Mouse (Mus musculus): ENCODE measurements around the gene Ccnf. TPM values are rescaled to one million over a fixed set of nuclear protein-coding genes. Genes with fewer than 3 reads are reported as not detected.

Gene Ccnf
- polyA plus RNA-seq, 1 experiment from 2014 or later: 71.5 TPM

DNA sequence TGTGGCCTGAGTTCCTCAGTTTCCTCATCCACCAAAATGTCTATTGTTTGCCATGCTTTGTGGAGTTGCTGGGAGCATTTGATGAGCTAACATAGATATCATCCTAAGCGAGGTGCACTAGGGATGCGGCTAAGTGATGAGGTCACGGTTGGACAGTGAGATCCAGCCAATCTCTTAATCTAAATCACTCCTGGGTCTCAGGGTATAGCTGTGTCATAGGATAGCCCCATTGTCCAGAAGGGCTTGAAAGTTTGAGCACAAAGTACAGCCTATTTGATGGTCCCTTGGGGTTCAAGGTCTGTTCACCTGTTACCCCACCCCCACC lies 41.4 kb downstream of the Ccnf start:
- peak overlapping the region; percentile 99 for H3K27ac ChIP-seq (replicated peaks)
- H3K9ac ChIP-seq: peak overlapping the region; percentile 83
- peak overlapping the region; percentile 100 for H3K4me2 ChIP-seq
- H3K4me1 ChIP-seq (replicated peaks): peaks cover 87% of the 10 kb centered on the region
- WGBS (ENCODE audit: insufficient replicate concordance): 60% methylated on average over 3 of the region's 3 CpGs
- H3K36me3 ChIP-seq (replicated peaks): peaks cover 4% of the 10 kb centered on the region
- no peaks in the 10 kb centered on the region for H3K9me3 ChIP-seq (replicated peaks)
- peaks cover 64% of the 10 kb centered on the region for H3K27me3 ChIP-seq
- no peak for ATAC-seq (ENCODE audit: insufficient read depth)
- peak overlapping the region; percentile 80 for H3K4me3 ChIP-seq (replicated peaks)

DNA sequence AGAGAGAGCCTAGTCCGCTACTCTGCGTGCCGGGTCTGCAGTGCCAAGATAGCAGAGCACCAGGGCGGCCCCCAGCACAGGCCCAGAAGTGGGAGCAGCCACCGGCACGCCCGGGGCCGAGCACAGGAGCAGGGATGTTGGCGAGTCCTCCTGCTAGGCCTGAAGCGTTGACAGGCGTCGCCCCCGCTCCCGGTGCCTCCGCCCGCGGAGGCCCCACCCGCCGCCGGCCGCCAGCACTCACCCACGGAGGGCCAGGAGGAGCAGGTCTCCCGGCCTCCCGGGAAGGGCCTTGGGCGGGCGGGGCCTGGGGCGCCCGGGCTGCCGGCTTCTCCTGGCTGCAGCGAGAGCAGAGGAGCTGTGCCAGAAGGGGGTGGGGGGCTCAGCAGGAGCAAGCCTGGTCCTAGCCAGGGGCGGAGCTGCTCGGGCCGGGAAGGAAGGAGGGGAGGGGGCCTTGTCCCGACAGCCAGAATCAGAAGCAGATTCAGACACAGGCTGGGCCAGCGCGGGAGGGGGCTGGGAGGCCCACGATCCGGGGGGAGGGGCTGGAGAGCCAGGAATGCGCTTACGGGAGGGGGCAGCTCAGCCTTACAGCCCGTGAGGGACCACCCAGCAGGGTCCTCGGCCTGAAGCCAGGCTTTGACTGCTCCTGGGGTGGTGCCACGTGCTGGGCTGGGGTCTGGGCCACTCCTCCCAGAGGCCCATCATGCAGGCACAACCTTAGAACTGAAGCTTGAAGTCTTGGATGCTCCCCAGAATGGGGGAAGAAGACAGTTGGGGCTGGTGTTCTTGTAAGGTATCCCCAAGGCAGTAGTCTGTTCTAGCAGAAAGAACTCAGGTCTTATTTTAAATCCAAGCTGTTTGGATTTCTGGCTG lies 42.0 kb downstream of the Ccnf start, which contains the start of gene Ntn3:
Gene Ntn3, minus strand, starts transcription at position 489 of the 873 bp plus-strand sequence.
- ATAC-seq (ENCODE audit: insufficient read depth): peak; percentile 85
- peak within 1 kb of the TSS; percentile 99 for H3K27ac ChIP-seq (replicated peaks)
- H3K36me3 ChIP-seq (replicated peaks): no peaks in the 10 kb centered on the region
- peak within 1 kb of the TSS; percentile 100 for H3K4me2 ChIP-seq
- H3K4me3 ChIP-seq (replicated peaks): peak within 1 kb of the TSS; percentile 80
- peak within 1 kb of the TSS; percentile 83 for H3K9ac ChIP-seq
- H3K9me3 ChIP-seq (replicated peaks): no peaks in the 10 kb centered on the region
- H3K4me1 ChIP-seq (replicated peaks): peaks cover 91% of the 10 kb centered on the region
- peaks cover 64% of the 10 kb centered on the region for H3K27me3 ChIP-seq
- WGBS (ENCODE audit: insufficient replicate concordance): 2% methylated on average over 42 of the region's 43 CpGs

DNA sequence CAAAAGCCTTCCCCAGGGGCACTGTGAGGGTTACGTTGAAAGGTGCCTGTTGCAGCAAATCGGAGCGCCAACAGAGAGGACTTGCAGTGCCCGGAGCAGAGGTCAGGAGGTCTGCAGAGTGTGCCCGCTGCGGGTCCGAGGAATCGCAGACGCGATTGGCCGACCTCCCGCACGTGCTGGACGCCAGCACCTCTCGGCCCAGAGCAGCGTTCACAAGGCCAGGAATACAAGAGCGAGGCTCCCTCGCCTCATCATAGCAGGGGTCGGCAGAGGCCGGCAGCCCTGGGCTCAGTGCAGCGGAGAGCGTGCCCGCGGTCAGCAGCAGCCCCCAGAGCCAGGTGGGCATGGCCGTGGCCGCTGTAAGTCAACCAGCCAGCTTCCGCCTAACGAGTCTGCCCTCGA lies 42.6 kb downstream of the Ccnf start:
- Histone ChIP-seq H3K4me3 (replicated peaks) (peak overlapping the region; percentile 80), H3K4me1 (replicated peaks) (peaks cover 97% of the 10 kb centered on the region), H3K9me3 (replicated peaks) (no peaks in the 10 kb centered on the region), H3K27ac (replicated peaks) (peak overlapping the region; percentile 99), H3K27me3 (peaks cover 64% of the 10 kb centered on the region), H3K9ac (peak overlapping the region; percentile 83), H3K36me3 (replicated peaks) (no peaks in the 10 kb centered on the region), H3K4me2 (peak overlapping the region; percentile 100)
- 6% methylated on average over 29 of the region's 29 CpGs for WGBS (ENCODE audit: insufficient replicate concordance)
- peak; percentile 2 for ATAC-seq (ENCODE audit: insufficient read depth)

DNA sequence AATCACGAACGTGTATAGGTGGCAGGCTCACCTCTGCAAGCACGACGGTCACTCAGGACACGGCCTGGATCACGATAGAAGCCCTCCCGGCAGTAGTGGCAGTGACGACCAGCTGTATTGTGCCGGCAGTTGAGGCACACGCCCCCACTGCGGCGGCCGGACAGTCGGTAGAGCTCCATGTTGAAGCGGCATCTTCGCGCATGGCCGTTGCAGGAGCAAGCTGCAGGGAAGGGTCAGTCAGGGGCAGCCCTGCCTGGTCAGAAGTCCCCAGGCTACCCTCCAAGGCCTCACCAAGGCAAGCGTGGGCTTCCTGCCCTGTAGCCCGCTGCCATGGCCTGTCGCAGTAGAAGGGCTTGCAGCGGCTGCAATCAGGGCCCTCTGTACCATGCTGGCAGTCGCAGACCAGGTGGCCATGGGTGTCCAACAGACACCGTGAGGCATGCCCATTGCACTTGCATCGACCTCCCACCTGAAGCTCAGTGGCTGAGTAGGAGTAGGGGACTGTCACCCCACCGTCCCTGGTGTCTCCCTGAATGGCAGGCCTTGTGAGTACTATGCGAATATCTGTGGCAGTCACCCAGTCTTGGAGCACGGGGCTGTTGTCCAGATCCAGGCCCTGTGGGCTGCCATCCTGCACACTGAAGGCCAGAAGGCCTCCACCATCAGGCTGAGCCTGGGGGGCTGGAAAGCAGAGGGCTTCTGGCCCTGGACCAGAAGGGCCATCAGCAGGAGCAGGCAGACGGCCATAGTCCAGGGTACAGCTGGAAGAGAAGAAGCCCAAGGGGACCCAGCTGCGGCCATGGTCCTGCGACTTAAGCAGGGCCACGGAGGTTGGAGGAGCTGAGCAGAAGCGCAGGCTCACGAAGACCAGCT lies 43.3 kb downstream of the Ccnf start:
- Histone ChIP-seq H3K9ac (peak overlapping the region; percentile 83), H3K27me3 (peaks cover 61% of the 10 kb centered on the region), H3K4me3 (replicated peaks) (peak overlapping the region; percentile 80), H3K9me3 (replicated peaks) (no peaks in the 10 kb centered on the region), H3K4me1 (replicated peaks) (peaks cover 100% of the 10 kb centered on the region), H3K27ac (replicated peaks) (peak overlapping the region; percentile 99), H3K4me2 (peak overlapping the region; percentile 100), H3K36me3 (replicated peaks) (no peaks in the 10 kb centered on the region)
- 71% methylated on average over 34 of the region's 34 CpGs for WGBS (ENCODE audit: insufficient replicate concordance)
- ATAC-seq (ENCODE audit: insufficient read depth): no peak

DNA sequence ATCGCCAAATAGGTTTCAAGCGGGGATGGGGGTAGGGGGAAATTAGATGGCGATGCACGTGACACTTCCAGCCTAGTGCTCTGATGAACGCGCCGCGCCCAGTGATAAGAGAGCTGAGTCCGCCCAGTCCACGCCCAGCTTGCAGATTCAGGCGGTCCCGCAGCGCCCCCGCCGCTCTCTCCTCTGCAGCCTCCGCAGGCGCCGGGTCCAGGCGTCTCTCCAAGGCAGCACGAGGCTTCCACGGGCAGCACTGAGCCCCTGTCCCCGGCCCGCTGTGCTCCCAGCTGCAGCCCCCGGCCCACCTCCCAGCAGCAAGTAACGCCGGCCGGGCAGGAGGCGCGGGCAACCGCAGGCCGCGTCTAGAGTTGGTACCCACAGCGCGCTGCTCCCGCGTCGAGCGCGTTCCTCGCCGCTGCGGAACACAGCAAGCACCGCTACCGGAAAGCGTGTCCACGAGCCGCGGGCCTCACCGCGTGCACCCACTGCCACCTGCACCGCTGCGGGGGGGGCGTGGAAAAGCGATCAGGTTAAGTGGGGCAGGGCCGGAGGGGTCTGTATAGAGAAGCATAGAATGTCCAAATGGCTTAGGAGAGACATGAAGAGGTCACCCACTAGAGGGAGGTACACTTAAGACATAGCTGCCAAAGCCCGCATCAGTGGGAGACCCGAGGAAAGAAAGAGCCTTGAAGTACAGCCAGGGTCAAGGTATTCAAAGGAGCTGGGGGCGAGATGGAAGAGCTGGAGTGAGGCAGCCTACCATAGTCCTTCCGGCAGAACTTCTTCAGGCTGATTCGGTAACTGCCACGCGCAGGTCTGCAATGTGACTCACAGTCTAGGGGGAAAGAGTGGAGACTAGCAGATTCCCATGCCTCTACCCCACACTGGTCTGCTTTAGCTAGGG lies 44.6 kb downstream of the Ccnf start:
- 5% methylated on average over 62 of the region's 62 CpGs for WGBS (ENCODE audit: insufficient replicate concordance)
- peak overlapping the region; percentile 86 for H3K9ac ChIP-seq
- peak overlapping the region; percentile 80 for H3K4me3 ChIP-seq (replicated peaks)
- peak; percentile 29 for ATAC-seq (ENCODE audit: insufficient read depth)
- H3K9me3 ChIP-seq (replicated peaks): no peaks in the 10 kb centered on the region
- peak overlapping the region; percentile 99 for H3K27ac ChIP-seq (replicated peaks)
- H3K4me1 ChIP-seq (replicated peaks): peaks cover 100% of the 10 kb centered on the region
- H3K27me3 ChIP-seq: peaks cover 49% of the 10 kb centered on the region
- 0 out of 2 replicates have a peak, but pooled peaks cover 6% of the 10 kb centered on the region for H3K36me3 ChIP-seq (replicated peaks)
- H3K4me2 ChIP-seq: peak overlapping the region; percentile 100

DNA sequence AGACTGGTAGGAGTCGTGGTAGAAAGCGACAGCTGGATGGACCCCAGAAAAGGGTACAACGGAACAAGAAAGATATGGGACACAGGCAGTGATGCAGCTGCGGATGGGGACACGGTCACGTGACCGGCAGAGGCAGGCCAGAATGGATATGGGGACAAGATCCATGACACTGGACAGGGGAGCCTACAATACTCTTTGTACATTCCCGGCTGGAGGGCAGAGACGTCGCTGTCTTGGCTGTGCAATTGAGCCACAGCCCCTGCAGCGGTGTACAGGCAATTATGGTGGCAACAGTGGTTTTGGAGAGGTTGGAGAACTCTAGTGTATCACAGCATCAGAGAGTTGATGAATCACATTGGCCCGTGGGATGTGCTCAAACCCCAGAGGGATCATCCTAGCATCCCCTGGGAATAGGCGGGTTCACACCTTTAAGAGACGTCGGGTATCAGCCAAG lies 45.3 kb downstream of the Ccnf start:
- H3K36me3 ChIP-seq (replicated peaks): peaks cover 10% of the 10 kb centered on the region; the same call in 1 of the 2 replicates
- peak overlapping the region; percentile 100 for H3K4me2 ChIP-seq
- H3K9ac ChIP-seq: peak overlapping the region; percentile 86
- H3K4me3 ChIP-seq (replicated peaks): peak overlapping the region; percentile 80
- H3K9me3 ChIP-seq (replicated peaks): no peaks in the 10 kb centered on the region
- 4% methylated on average over 15 of the region's 15 CpGs for WGBS (ENCODE audit: insufficient replicate concordance)
- H3K27ac ChIP-seq (replicated peaks): peak overlapping the region; percentile 99
- peaks cover 41% of the 10 kb centered on the region for H3K27me3 ChIP-seq
- ATAC-seq (ENCODE audit: insufficient read depth): peak; percentile 17
- peaks cover 100% of the 10 kb centered on the region for H3K4me1 ChIP-seq (replicated peaks)

DNA sequence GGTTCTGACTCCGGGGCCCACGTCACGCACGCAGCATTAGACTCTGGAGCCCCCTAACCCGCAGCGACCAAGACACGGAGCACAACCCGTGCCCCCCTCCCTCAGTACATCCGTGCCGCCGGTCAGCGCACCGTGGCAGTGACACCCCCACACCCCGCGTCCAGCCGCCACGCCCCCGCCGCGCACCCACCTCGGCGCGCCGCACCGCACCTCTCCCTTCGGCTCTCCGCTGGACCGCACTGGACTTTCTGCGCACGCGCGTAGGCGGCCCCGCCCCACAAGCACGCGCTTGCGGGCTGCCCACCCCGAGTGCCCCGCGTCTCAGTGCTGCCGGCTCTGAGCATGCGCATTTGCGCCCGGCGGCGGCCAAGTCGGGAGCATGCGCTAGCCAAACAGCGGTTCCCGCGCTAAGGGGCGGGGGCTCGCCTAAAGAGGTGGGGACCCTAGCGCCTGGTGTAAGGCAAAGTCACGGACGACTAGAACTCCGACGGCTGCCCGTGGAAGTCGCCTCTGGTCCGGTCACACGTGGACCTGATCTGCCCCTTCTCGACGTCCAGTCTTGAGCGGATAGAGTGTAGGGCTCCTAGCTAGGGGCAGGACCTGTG lies 45.9 kb downstream of the Ccnf start, which contains the start of gene Tbc1d24:
Gene Tbc1d24, minus strand, starts transcription at position 279 of the 605 bp plus-strand sequence.
- H3K4me2 ChIP-seq: peak within 1 kb of the TSS; percentile 100
- under 1% methylated on average over 65 of the region's 65 CpGs for WGBS (ENCODE audit: insufficient replicate concordance)
- H3K9ac ChIP-seq: peak within 1 kb of the TSS; percentile 86
- H3K36me3 ChIP-seq (replicated peaks): peaks cover 11% of the 10 kb centered on the region; the same call in 1 of the 2 replicates
- peak within 1 kb of the TSS; percentile 80 for H3K4me3 ChIP-seq (replicated peaks)
- peaks cover 100% of the 10 kb centered on the region for H3K4me1 ChIP-seq (replicated peaks)
- ATAC-seq (ENCODE audit: insufficient read depth): peak; percentile 49
- H3K9me3 ChIP-seq (replicated peaks): no peaks in the 10 kb centered on the region
- peak within 1 kb of the TSS; percentile 99 for H3K27ac ChIP-seq (replicated peaks)
- H3K27me3 ChIP-seq: peaks cover 35% of the 10 kb centered on the region

DNA sequence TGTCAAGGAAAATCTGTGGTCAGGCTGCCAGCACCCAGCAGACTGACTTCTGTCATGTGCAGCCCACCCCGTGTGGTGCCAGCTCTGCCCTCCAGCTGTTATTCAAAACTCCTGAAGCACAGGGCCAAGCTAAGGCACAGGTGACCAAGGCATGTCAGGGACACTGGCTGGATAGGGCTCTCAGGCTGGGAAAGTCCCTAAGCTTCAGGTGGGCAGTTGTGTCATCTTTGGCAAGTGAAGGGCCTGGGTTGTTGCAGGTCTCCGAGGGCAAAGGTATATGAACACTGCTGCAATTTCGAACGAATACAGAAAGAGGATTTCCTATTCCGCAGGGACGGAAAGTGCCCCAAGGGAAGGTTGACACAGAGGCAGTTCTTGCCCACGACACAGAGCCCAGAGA lies 46.4 kb downstream of the Ccnf start:
- H3K9me3 ChIP-seq (replicated peaks): no peaks in the 10 kb centered on the region
- ATAC-seq (ENCODE audit: insufficient read depth): no peak
- H3K4me3 ChIP-seq (replicated peaks): peak overlapping the region; percentile 80
- peak overlapping the region; percentile 99 for H3K27ac ChIP-seq (replicated peaks)
- H3K27me3 ChIP-seq: peaks cover 31% of the 10 kb centered on the region
- peaks cover 100% of the 10 kb centered on the region for H3K4me1 ChIP-seq (replicated peaks)
- peaks cover 11% of the 10 kb centered on the region; the same call in 1 of the 2 replicates for H3K36me3 ChIP-seq (replicated peaks)
- WGBS (ENCODE audit: insufficient replicate concordance): 5% methylated on average over 7 of the region's 7 CpGs
- peak overlapping the region; percentile 100 for H3K4me2 ChIP-seq
- peak overlapping the region; percentile 86 for H3K9ac ChIP-seq

DNA sequence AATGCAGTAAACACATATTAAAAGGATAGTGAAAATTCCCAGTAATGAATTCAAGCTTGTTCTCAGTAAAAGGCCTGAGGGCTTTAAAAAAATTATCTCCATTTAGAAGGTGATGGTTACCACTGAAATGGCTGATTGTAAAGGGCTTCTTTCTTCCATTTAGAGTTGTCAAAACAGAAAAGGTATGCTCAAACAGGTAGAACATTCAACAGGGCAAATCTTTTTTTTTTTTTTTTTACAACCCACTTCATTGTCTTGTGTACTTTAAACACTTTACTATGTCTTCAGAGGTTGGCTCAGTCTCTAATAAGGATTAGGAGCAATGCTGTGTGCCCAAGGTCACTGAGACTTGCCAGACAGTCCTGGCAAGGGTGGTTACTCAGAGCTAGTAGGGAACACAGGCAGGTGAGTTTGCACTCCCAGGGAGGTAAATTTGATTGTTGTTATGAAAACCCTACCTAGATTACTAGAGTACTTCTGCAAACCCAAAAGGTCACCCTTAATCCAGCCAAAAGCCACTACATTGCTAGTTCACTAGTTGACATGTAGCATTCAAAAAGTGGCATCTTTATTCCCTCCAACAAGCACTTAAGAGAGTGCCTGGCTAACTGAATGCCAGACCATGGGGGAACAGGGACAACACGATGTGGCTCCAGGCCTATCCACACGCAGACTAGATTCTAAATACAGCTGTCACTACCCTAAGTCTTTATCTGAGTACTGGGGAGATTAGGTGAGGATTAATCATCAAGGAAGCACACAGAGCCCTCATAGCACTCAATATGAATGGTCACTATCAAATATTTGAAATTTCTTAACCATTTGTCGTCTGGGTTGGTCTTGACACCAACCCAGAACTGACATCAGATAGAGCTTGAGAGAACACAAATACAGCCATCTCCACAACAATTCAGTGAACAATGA lies 47.4 kb downstream of the Ccnf start:
- Histone ChIP-seq H3K9ac (peak overlapping the region; percentile 86), H3K4me2 (peak overlapping the region; percentile 100), H3K9me3 (replicated peaks) (no peaks in the 10 kb centered on the region), H3K27me3 (peaks cover 27% of the 10 kb centered on the region), H3K4me3 (replicated peaks) (peak overlapping the region; percentile 80), H3K4me1 (replicated peaks) (peaks cover 100% of the 10 kb centered on the region), H3K36me3 (replicated peaks) (peaks cover 11% of the 10 kb centered on the region; the same call in 1 of the 2 replicates), H3K27ac (replicated peaks) (peak overlapping the region; percentile 99)
- ATAC-seq (ENCODE audit: insufficient read depth): no peak
- 26% methylated on average over 3 of the region's 3 CpGs for WGBS (ENCODE audit: insufficient replicate concordance)
